Mouse (Mus musculus): ENCODE data around the gene Tspan9.

DNA sequence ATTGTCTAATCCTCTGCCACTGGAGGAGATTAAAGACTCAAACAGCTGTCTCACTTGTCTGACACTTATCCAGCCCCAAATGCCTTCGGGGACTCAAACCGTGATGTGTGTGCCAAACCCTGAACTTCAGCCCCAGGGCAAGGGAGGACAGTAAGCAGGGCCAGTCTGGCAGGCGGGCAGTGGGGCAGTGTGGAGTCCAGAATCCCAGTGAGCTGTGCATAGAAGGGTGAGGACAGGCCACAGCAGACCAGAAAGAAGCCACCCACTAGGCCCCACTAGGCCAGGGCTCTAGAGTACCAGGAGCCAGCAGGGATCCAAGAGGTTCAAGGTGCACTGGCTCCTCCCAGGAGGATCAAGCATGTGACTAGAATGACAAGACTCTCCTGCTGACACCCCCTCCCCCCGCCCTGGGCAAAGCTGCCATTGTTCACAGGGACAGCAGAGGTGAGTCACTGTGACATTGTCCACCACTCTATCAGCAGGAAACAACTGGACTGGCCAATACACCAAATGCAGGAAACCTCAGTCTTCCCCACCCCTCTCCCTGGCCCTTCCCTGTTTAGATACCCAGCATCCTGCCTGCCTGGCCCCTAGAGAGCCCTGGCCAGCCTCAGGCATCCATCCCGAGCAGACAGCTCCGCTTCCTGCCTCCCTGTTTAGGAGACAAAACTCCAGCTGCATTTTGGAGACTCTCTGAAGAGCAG is 40.9 kb downstream of the Tspan9 start:
- no peak for TF ChIP-seq CTCF (IDR thresholded peaks at IDR 0.05; ENCODE audit: extremely low read depth, insufficient read depth, insufficient read length, insufficient replicate concordance)
- no peak for TF ChIP-seq POLR2A (IDR thresholded peaks at IDR 0.05; ENCODE audit: low read depth, low read length)
